Mouse (Mus musculus): Measurements from ENCODE around the gene Cdk5r2.
A peak's percentile ranks its signal among the peaks of the same experiment; 100 is the strongest.

Cdk5r2 gene

GRCm38 (mm10) chr1:74850251-74850650 lies 4.5 kb upstream of the Cdk5r2 start:
- no peak for ATAC-seq (ENCODE audit: insufficient number of reproducible peaks, low FRiP score, low TSS enrichment)

DNA sequence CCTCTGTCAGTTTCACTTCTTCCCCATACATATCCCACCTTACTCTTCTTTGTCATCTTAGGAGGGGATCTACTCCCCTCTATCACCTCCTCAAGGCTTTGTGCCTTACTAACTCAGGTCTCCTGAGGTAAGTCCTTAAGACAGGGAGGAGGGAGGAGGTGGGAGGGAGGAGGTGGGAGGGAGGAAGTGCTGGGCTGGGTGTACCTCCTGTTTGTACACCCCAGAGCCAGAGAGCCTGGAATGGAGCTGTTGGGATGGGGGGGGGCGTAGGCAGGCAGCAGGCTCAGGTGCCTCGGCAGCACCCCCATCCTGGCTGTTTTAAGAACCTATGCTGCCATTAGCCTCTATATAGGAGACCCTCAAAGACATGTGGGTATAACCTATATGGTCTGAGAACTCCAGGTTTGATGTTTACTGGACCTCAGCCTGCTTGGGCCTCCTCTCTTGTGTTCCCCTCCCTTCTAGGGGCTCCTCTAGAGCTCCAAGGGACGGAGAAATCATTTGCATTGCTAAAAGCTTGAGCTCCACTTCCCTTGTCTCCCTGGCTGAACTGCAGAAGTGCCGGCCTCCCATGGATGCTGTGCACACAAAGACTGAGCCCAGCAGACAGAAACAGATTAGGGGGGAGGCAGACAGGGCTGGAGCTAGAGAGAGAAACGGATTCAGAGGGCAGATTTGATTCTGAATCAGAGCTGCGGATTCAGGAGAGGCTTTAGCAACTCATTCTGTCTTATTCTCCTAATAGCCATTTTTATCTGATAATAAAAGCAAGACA lies 3.5 kb upstream of the Cdk5r2 start:
- ATAC-seq (ENCODE audit: insufficient number of reproducible peaks, low FRiP score, low TSS enrichment), result no peak

DNA sequence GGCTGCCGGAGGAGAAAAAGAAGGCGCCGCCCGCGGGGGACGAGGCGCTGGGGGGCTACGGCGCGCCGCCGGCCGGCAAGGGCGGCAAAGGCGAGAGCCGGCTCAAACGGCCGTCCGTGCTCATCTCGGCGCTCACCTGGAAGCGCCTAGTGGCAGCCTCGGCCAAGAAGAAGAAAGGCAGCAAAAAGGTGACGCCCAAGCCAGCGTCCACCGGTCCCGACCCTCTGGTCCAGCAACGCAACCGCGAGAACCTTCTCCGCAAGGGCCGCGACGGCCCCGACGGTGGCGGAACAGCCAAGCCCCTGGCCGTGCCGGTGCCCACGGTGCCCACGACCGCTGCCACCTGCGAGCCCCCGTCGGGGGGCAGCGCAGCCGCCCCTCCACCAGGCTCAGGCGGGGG lies 422 bp downstream of the Cdk5r2 start:
- no peak for ATAC-seq (ENCODE audit: insufficient number of reproducible peaks, low FRiP score, low TSS enrichment)

DNA sequence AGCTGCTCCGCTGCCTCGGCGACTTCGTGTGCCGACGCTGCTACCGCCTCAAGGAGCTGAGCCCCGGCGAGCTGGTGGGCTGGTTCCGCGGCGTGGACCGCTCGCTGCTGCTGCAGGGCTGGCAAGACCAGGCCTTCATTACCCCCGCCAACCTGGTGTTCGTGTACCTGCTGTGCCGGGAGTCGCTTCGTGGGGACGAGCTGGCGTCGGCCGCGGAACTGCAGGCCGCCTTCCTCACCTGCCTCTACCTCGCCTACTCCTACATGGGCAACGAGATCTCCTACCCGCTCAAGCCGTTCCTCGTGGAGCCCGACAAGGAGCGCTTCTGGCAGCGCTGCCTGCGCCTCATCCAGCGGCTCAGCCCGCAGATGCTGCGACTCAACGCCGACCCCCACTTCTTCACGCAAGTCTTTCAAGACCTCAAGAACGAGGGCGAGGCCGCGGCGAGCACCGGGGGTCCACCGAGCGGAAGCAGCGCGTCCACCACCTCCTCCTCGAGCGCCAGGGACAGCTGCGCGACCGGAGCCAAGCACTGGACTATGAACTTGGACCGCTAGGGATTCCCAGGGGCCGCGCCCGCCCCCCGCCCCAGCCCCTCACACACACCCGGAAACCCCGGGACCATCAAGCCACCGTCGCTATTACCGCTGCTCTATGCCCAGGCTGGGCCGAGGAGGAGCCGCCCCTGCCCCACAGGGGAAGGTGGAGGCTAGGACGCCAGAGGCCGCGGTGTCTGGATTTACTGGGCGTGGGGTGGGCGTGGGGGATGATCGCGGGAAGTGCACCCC lies 1.1 kb downstream of the Cdk5r2 start:
- ATAC-seq (ENCODE audit: insufficient number of reproducible peaks, low FRiP score, low TSS enrichment), result no peak

- no peak for ATAC-seq (ENCODE audit: insufficient number of reproducible peaks, low FRiP score, low TSS enrichment)
These were observed 1.6 kb downstream of the Cdk5r2 start for GRCm38 (mm10) chr1:74856439-74856720.

DNA sequence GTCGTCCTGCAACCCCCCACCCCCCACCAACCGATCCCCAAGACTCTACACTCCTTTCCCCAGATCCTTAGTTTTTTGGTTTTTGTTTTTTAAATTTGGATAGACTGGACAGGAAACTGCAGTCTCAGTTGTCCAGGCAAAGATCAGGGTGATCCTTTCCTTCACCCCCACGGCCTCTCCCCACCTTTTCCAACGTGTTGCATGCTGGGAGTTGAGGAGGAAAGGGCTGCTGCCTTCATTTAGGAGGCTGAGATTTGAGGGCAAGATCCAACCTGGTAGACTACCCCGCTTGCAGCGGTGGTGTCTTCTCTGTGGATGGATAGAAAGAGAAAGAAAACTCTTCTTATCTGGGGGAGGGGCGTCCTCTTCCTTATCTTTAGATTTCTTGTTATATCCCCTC lies 2.1 kb downstream of the Cdk5r2 start:
- ATAC-seq (ENCODE audit: insufficient number of reproducible peaks, low FRiP score, low TSS enrichment), result no peak

DNA sequence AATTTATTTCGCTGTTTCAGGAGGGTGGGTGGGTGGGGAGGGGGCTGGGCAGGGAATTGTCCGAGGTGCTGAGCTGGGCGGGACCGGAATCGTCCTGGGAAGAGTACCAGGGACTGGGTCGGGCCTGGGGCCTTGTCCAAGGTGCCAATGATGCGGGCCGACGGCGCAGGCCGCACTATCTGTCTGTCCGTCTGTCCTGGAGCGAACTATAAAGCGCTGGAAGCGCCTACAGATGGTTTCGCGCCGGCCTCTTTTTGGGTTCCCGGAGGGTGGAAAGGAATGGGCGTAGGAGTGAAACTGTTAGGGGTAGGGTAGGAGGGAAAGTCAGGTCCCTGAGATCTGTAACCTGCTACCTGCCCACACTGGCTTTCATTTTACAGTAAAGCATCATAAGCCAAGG lies 2.5 kb downstream of the Cdk5r2 start:
- ATAC-seq (ENCODE audit: insufficient number of reproducible peaks, low FRiP score, low TSS enrichment), result no peak

DNA sequence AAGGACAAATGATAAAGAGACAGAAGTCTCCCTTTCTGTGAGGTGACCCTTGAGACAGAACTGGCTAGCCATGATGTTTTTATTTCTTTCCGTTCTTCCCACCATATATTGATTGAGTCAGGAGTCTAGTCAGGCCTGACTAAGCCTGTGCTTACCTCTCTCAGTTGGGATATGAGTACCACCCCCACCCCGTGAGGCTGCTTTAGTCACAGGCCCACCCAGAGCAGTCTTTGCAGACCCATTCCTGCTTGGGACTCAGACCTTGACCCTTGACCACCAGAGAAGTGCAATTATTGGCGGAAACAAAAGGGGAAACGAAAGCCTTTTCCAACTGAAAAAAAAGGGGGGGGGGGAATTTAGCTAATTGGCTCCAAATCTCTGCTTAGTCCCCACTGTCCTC lies 2.9 kb downstream of the Cdk5r2 start:
- no peak for ATAC-seq (ENCODE audit: insufficient number of reproducible peaks, low FRiP score, low TSS enrichment)

GRCm38 (mm10) chr1:74858171-74858719 lies 3.5 kb downstream of the Cdk5r2 start:
- peak; percentile 68 for ATAC-seq (ENCODE audit: insufficient number of reproducible peaks, low FRiP score, low TSS enrichment)

- 0 out of 2 replicates have a peak, but pooled peaks have one; percentile 13 for ATAC-seq (ENCODE audit: insufficient number of reproducible peaks, low FRiP score, low TSS enrichment)
These were observed 4.1 kb downstream of the Cdk5r2 start for GRCm38 (mm10) chr1:74858805-74859204.

GRCm38 (mm10) chr1:74859223-74859984 lies 4.7 kb downstream of the Cdk5r2 start:
- ATAC-seq (ENCODE audit: insufficient number of reproducible peaks, low FRiP score, low TSS enrichment), result no peak

- ATAC-seq (ENCODE audit: insufficient number of reproducible peaks, low FRiP score, low TSS enrichment), result no peak
These were observed 7.0 kb downstream of the Cdk5r2 start for GRCm38 (mm10) chr1:74861783-74862182.

GRCm38 (mm10) chr1:74872218-74872617 lies 17.5 kb downstream of the Cdk5r2 start:
- ATAC-seq (ENCODE audit: insufficient number of reproducible peaks, low FRiP score, low TSS enrichment), result no peak

GRCm38 (mm10) chr1:74877199-74877598 lies 22.5 kb downstream of the Cdk5r2 start:
- no peak for ATAC-seq (ENCODE audit: insufficient number of reproducible peaks, low FRiP score, low TSS enrichment)

DNA sequence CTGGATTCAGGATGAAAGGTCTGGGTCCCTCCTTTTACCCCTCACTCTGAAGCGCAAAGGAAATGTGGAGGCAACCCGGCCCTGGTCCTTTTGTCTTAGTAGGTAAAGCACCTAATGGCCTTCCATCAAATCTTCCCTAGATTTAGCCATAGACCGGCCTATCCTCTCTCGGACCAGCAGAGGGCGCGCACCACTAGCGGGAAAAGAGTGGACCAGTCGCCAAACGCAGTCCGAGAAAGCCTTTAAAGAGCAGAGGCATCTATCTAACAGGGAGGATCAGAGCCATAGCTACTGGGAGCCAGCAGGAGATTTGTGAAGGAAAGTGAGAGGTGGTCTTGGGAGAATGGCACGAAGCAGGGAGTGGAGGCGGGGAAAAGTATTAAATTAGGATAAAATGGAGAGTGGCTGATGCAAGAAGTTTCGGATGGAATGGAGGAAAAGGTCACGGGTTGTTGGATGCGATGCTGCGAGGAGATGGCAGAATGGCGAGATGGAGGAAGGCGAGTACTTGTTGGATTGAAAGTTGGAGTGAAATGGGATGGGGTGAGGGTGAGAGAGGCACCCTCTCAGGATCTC lies 26.1 kb downstream of the Cdk5r2 start:
- peak; percentile 71 for ATAC-seq (ENCODE audit: insufficient number of reproducible peaks, low FRiP score, low TSS enrichment)

DNA sequence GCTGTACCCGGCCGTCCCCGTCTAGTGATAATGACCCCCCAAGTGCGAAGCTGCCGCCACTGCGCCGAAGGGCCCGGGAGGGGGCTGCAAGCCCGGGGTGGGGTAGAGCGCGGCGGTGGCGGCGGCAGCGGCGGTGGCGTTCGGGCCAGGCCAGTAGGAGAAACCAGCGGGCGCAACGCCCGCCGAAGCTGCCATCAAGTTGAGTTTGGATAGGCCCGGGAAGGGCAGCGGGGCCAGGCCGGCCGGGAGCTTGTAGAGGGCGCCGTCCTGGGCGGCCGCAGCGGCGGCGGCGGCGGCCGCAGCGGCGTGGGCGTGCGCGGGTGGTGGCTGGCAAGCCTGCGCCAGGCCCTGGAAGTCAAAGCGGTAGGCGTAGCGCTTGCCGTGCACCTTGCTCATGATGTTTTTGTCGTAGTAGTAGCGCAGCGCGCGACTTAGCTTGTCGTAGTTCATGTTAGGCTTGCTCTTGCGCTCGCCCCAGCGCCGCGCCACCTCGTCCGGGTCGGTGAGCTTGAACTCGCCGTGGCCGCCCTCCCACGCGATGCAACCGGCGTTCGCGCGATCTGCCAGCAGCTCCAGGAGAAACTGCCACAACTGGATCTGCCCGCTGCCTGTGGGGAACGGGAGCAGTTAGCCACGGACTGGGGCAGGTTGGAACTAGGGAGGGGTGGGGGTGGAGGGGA lies 27.5 kb downstream of the Cdk5r2 start:
- no peak for ATAC-seq (ENCODE audit: insufficient number of reproducible peaks, low FRiP score, low TSS enrichment)

GRCm38 (mm10) chr1:74882828-74883227 lies 28.1 kb downstream of the Cdk5r2 start:
- ATAC-seq (ENCODE audit: insufficient number of reproducible peaks, low FRiP score, low TSS enrichment), result no peak

DNA sequence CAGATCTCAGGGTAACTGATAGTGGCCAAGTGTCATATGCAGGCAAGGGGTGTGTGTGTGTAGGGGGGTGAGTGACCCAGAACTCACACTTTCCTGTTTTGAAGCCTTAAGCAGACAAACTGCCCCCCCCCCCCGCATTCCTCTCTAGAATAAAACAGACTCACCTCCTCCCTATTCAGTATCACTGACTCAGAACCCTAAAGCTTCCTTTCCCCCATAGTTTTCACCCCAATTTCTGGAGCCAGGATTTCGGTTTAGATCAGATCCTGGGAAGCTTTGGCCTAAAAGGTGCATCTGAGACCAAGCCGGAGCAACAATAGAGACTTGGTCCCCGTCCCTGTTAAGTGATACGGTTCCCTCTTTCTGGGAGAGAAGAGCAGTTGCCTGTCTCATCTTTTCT lies 28.7 kb downstream of the Cdk5r2 start:
- ATAC-seq (ENCODE audit: insufficient number of reproducible peaks, low FRiP score, low TSS enrichment), result no peak

DNA sequence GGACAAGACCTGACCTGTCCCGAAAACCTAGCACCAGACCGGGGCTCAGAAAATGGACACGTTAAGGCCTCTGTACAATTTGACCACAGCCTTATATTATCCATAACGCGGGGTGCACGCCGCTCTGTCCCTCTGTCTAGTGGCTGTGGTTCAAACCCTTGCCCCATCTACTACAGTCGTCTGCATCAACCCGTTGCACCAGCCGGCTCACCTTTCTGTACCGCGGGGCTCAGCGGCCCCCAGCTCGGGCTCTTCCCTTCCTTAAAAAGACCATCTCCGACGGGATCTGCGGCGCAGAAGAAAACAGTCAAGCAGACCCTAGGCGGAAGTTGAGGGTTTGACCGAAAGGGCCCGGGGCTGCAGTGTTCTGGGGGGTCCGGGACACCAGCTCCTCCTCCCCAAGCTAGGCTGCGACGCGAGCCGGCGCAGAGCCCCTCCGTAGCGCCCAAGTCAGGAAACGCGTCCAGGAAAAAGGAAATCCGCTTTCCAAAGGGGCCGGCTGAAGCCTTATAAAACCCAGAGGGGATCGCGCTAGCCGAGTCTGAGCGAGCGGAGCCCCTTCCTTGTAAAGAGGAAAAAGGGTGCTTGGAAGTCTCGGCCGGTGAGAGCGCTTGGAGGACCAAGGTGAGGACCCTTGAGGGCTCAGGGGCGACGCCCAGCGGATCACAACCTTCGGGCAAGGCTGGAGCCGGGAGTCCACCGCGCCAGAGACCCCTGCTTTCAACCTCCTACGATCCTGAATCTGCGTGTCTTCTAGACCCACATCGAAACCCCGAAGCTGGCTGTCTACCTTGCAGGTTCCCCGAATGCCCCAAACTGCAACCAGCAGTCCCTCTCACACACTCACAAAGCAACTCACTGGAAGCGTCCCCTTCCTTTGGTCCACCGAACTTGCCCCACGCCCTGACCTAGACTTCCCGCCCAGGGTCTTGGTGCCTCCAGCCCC lies 29.7 kb downstream of the Cdk5r2 start:
- no peak for ATAC-seq (ENCODE audit: insufficient number of reproducible peaks, low FRiP score, low TSS enrichment)

Measured in cerebellum, adult (tissue).